Mouse (Mus musculus) natural killer cell, adult 2 months (primary cell): ENCODE data around the gene Cgnl1.

Experiments
- DNase-seq, 2 experiments: peaks; one replicate each; pipeline ENCODE4 v3.0.0; 2022; ENCODE audit warnings: low spot score in 2 of 2

Gene Cgnl1

GRCm38 (mm10) chr9:71578896-71579564 is 192.4 kb downstream of the Cgnl1 start:
- DNase-seq, result no peak
